Mouse (Mus musculus) skeletal muscle tissue, adult 2 months (tissue): ENCODE measurements around the gene Eif6.
"Not testable (repeated sequence)": the region's sequence is repeated elsewhere in the genome, so short reads cannot be mapped to it uniquely, and the experiment has no call there.

ENCODE experiments used
- DNase-seq: peaks from one replicate; pipeline ENCODE4 v3.0.0-alpha.2; 2012; ENCODE audit warnings: low read depth, low spot score

The Eif6 gene

GRCm38 (mm10) chr2:155826630-155827424 lies at the start of gene Eif6:
Eif6 (minus strand) TSS chr2:155826925.
- peak; percentile 83 for DNase-seq

- no peak for DNase-seq
Observed at GRCm38 (mm10) chr2:155873636-155874035, 46.9 kb upstream of the Eif6 start.

GRCm38 (mm10) chr2:155872930-155873507 lies 46.3 kb upstream of the Eif6 start:
- DNase-seq, result no peak

- no peak for DNase-seq
Observed at GRCm38 (mm10) chr2:155872486-155872885, 45.8 kb upstream of the Eif6 start.

- no peak for DNase-seq
Observed at GRCm38 (mm10) chr2:155869772-155870171, 43.0 kb upstream of the Eif6 start.

GRCm38 (mm10) chr2:155868320-155868719 lies 41.6 kb upstream of the Eif6 start:
- no peak for DNase-seq

GRCm38 (mm10) chr2:155863301-155863867 lies 36.7 kb upstream of the Eif6 start:
- DNase-seq, result no peak

GRCm38 (mm10) chr2:155862573-155863300 lies 36.0 kb upstream of the Eif6 start:
- no peak for DNase-seq

- no peak for DNase-seq
Observed at GRCm38 (mm10) chr2:155861581-155861980, 34.9 kb upstream of the Eif6 start.

GRCm38 (mm10) chr2:155860102-155860501 lies 33.4 kb upstream of the Eif6 start:
- DNase-seq, result no peak

- no peak for DNase-seq
Observed at GRCm38 (mm10) chr2:155852536-155852935, 25.8 kb upstream of the Eif6 start.

- no peak for DNase-seq
Observed at GRCm38 (mm10) chr2:155850120-155850519, 23.4 kb upstream of the Eif6 start.

GRCm38 (mm10) chr2:155849464-155849863 lies 22.7 kb upstream of the Eif6 start:
- DNase-seq, result no peak

GRCm38 (mm10) chr2:155848291-155848690 lies 21.6 kb upstream of the Eif6 start:
- peak; percentile 77 for DNase-seq

- no peak for DNase-seq
Observed at GRCm38 (mm10) chr2:155846930-155847329, 20.2 kb upstream of the Eif6 start.

- DNase-seq, result no peak
Observed at GRCm38 (mm10) chr2:155838961-155839360, 12.2 kb upstream of the Eif6 start.

- no peak for DNase-seq
Observed at GRCm38 (mm10) chr2:155837961-155838360, 11.2 kb upstream of the Eif6 start.

GRCm38 (mm10) chr2:155834732-155835131 lies 8.0 kb upstream of the Eif6 start, which contains the start of gene Fam83c:
Fam83c (minus strand) TSS chr2:155834854.
- DNase-seq, result no peak

GRCm38 (mm10) chr2:155832087-155832486 lies 5.4 kb upstream of the Eif6 start:
- DNase-seq, result not testable (repeated sequence)

GRCm38 (mm10) chr2:155831302-155831701 lies 4.6 kb upstream of the Eif6 start:
- DNase-seq, result no peak

GRCm38 (mm10) chr2:155830841-155831240 lies 4.1 kb upstream of the Eif6 start:
- DNase-seq, result no peak
